Comparison of ENCODE assay signal across 21 mouse cellular contexts in genomic region chr1:138603974-138604373, GRCm38 (mm10). TPM values are rescaled to one million over a fixed set of nuclear protein-coding genes. Genes with fewer than 3 reads are reported as not detected.
DNase-seq lines count a peak whose midpoint lies in the region; ATAC-seq and TF ChIP-seq lines count a peak whose summit lies in the region.
"Had no signal": no experiment of that assay in that cellular context is flagged by ENCODE, and none has a peak within 500 bp of the region (broad histone marks: within the 10 kb centered on the region; RNA-seq: fewer than 3 reads in every experiment).

No protein-coding gene starts in this region.

- no peak overlapping the region for H3K4me2 ChIP-seq in kidney, postnatal 0 days (ENCODE audit: low read length)
- H3K4me2 ChIP-seq in midbrain, embryonic 15.5 days, result no peak overlapping the region
- H3K4me2 ChIP-seq: heart, embryonic 12.5 days; hindbrain, embryonic 12.5 days; intestine, embryonic 15.5 days had no signal

- H3K4me1 ChIP-seq in kidney, postnatal 0 days (replicated peaks; ENCODE audit: insufficient read depth, low read length), result 0 out of 2 replicates have a peak, but pooled peaks cover 6% of the 10 kb centered on the region
- no peaks in the 10 kb centered on the region for H3K4me1 ChIP-seq in midbrain, embryonic 15.5 days
- H3K4me1 ChIP-seq: hindbrain, embryonic 12.5 days; intestine, embryonic 15.5 days had no signal

- 43% methylated on average over 4 of the region's 4 CpGs for WGBS in kidney, postnatal 0 days
- WGBS in midbrain, embryonic 15.5 days, result 87% methylated on average over 4 of the region's 4 CpGs

- H3K27me3 ChIP-seq in kidney, postnatal 0 days (ENCODE audit: insufficient read depth, low read length), result no peaks in the 10 kb centered on the region
- no peaks in the 10 kb centered on the region for H3K27me3 ChIP-seq in midbrain, embryonic 15.5 days (replicated peaks)
- H3K27me3 ChIP-seq: heart, embryonic 12.5 days; hindbrain, embryonic 12.5 days; intestine, embryonic 15.5 days had no signal

- intact Hi-C loops in gastrocnemius, adult 2 months (cut with DNase I), result no loop called here
- intact Hi-C loops in gastrocnemius, postnatal 14 days (cut with DNase I; ENCODE audit: low total_unique reads), result no loop called here
- intact Hi-C loops in left cerebral cortex, postnatal 14 days (cut with DNase I), result no loop called here

- no peak for TF ChIP-seq CTCF in gastrocnemius, adult 2 months (IDR thresholded peaks at IDR 0.05)
- no peak for TF ChIP-seq CTCF in kidney, postnatal 0 days (IDR thresholded peaks at IDR 0.05; ENCODE audit: low read depth)

- H3K4me3 ChIP-seq in gastrocnemius, adult 2 months, result no peak overlapping the region
- H3K4me3 ChIP-seq in kidney, postnatal 0 days (replicated peaks; ENCODE audit: low read depth, low read length), result no peak overlapping the region
- no peak overlapping the region for H3K4me3 ChIP-seq in midbrain, embryonic 15.5 days
- H3K4me3 ChIP-seq: erythroblast, embryonic 14.5 days; heart, embryonic 12.5 days; hindbrain, embryonic 12.5 days; intestine, embryonic 15.5 days; layer of hippocampus, adult 2 months had no signal

- no peak for DNase-seq in gastrocnemius, adult 2 months
- no peak for DNase-seq in gastrocnemius, postnatal 14 days
- DNase-seq in A20 (ENCODE audit: low read depth, low spot score) (peak; percentile 41), ZHBTc4 (ENCODE audit: low read depth, low spot score) (peak; percentile 37)
- no peak for DNase-seq in kidney, postnatal 0 days (ENCODE audit: low spot score)
- DNase-seq in spleen, adult 18-20 months, result no peak
- no peak for DNase-seq in left cerebral cortex, postnatal 14 days (ENCODE audit: low spot score in 2 of 2)
- DNase-seq: adrenal gland, postnatal 10 days; cerebellum, adult 9-11 months; heart, postnatal 14 days; left cerebral cortex, postnatal 4 days; liver; midbrain, embryonic 14.5 days; retina, postnatal 1 day had no signal

- peak overlapping the region; percentile 16; the same call in 1 of the 2 replicates for H3K27ac ChIP-seq in gastrocnemius, adult 2 months
- H3K27ac ChIP-seq in kidney, postnatal 0 days, result peak overlapping the region; percentile 47; the same call in 1 of the 2 replicates
- H3K27ac ChIP-seq in midbrain, embryonic 15.5 days, result no peak overlapping the region
- H3K27ac ChIP-seq: hindbrain, embryonic 12.5 days; intestine, embryonic 15.5 days; layer of hippocampus, adult 2 months had no signal

- H3K9me3 ChIP-seq in kidney, postnatal 0 days (replicated peaks; ENCODE audit: low read length), result no peaks in the 10 kb centered on the region
- H3K9me3 ChIP-seq in midbrain, embryonic 15.5 days, result no peaks in the 10 kb centered on the region
- H3K9me3 ChIP-seq: heart, embryonic 12.5 days; hindbrain, embryonic 12.5 days; intestine, embryonic 15.5 days had no signal

- ATAC-seq in kidney, postnatal 0 days (replicated peaks; ENCODE audit: low FRiP score, low read depth), result peak; percentile 75
- ATAC-seq in midbrain, embryonic 15.5 days (replicated peaks), result no peak
- ATAC-seq: forebrain, embryonic 14.5 days; intestine, embryonic 15.5 days had no signal

- no peak overlapping the region for H3K9ac ChIP-seq in kidney, postnatal 0 days (ENCODE audit: low read depth, low read length)
- no peak overlapping the region for H3K9ac ChIP-seq in midbrain, embryonic 15.5 days
- H3K9ac ChIP-seq: heart, embryonic 12.5 days; hindbrain, embryonic 12.5 days; intestine, embryonic 15.5 days had no signal

- no peaks in the 10 kb centered on the region for H3K36me3 ChIP-seq in kidney, postnatal 0 days (ENCODE audit: insufficient read depth, low read length)
- H3K36me3 ChIP-seq in midbrain, embryonic 15.5 days (replicated peaks), result no peaks in the 10 kb centered on the region
- H3K36me3 ChIP-seq: heart, embryonic 12.5 days; hindbrain, embryonic 12.5 days; intestine, embryonic 15.5 days had no signal

RNA-seq across cellular contexts. Expression of gene Nek7, which starts 16.0 kb away (rescaled TPM):
- 100 to 1,000 TPM in 1 of 2 experiments, 10 to 100 TPM in 1; 97.8 to 113 TPM for total RNA-seq in gastrocnemius, adult 2 months (2021)
- total RNA-seq in gastrocnemius, postnatal 14 days (2021), result 10 to 100 TPM; 51.2 to 56.9 TPM
- 42.8 and 43.6 TPM in 2 replicates for polyA plus RNA-seq in kidney, postnatal 0 days (2015; fragmentation: Nextera tagmentation; extraction: Ambion mirVana)
- polyA plus RNA-seq in midbrain, embryonic 15.5 days (2015; fragmentation: Nextera tagmentation; extraction: Ambion mirVana), result 17.8 and 21.4 TPM in 2 replicates
- total RNA-seq in left cerebral cortex, postnatal 14 days (2021), result 10 to 100 TPM; 26.5 to 26.8 TPM

Comparison
In these comparisons a context has a peak if more than half of its experiments do, and no peak if none do; other contexts are left out.
1. DNase-seq: peak in A20 (single experiment) and ZHBTc4 (single experiment); none in gastrocnemius, adult 2 months (single experiment), gastrocnemius, postnatal 14 days (single experiment), kidney, postnatal 0 days (single experiment), spleen, adult 18-20 months (0 of 2) and left cerebral cortex, postnatal 14 days (0 of 2).